9 mouse cellular contexts compared by ENCODE assay signal in the genomic region with DNA sequence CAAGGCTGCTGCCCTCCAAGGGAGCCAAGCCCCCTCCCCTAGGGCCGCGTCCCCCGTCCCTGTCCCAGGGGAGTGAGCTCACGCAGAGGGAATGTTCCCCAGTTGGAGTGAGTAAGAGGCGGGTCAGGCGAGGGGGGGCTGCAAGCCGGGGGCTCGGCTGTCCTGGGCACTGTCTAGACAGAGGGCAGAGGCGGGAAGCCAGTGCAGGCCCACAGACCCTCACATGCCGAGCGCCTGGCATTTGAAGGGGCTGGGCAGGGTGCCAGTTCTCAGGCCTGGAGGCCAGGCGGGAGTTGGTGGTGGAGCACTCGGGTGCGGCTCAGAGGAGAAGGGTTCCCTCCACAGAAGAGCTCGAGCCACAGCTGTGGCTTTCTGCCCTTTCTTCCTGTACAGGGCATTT. TPM values are rescaled to one million over a fixed set of nuclear protein-coding genes. Genes with fewer than 3 reads are reported as not detected.
DNase-seq lines count a peak whose midpoint lies in the region; ATAC-seq lines count a peak whose summit lies in the region.
"Had no signal": no experiment of that assay in that cellular context is flagged by ENCODE, and none has a peak within 500 bp of the region (broad histone marks: within the 10 kb centered on the region; RNA-seq: fewer than 3 reads in every experiment).

No protein-coding gene starts in this region.

- H3K4me2 ChIP-seq in liver, embryonic 11.5 days = no peak overlapping the region; the same call in 1 of the 2 replicates
- H3K4me2 ChIP-seq in lung, embryonic 16.5 days (ENCODE audit: low read depth, low read length) = peak overlapping the region; percentile 72

- no peak for ATAC-seq in liver, embryonic 11.5 days (replicated peaks; ENCODE audit: low FRiP score)
- peak; percentile 39 for ATAC-seq in lung, embryonic 16.5 days (ENCODE audit: low read depth)

- 0 out of 2 replicates have a peak, but pooled peaks cover 2% of the 10 kb centered on the region for H3K9me3 ChIP-seq in liver, embryonic 11.5 days (ENCODE audit: control insufficient read depth, low read length)
- no peaks in the 10 kb centered on the region for H3K9me3 ChIP-seq in embryonic facial prominence, embryonic 10.5 days
- peaks cover 3% of the 10 kb centered on the region for H3K9me3 ChIP-seq in lung, embryonic 16.5 days (ENCODE audit: control insufficient read depth, low read length)
- H3K9me3 ChIP-seq: hindbrain, embryonic 15.5 days had no signal

- 25% methylated on average over 15 of the region's 15 CpGs for WGBS in liver, embryonic 11.5 days
- 18% methylated on average over 15 of the region's 15 CpGs for WGBS in embryonic facial prominence, embryonic 10.5 days
- WGBS in lung, embryonic 16.5 days = 5% methylated on average over 15 of the region's 15 CpGs

- H3K27me3 ChIP-seq in liver, embryonic 11.5 days (replicated peaks; ENCODE audit: control insufficient read depth, insufficient read depth, low read length) = peaks cover 41% of the 10 kb centered on the region
- peaks cover 74% of the 10 kb centered on the region for H3K27me3 ChIP-seq in embryonic facial prominence, embryonic 10.5 days (replicated peaks; ENCODE audit: low read depth, poor library complexity, severe bottlenecking)
- H3K27me3 ChIP-seq in lung, embryonic 16.5 days (ENCODE audit: control insufficient read depth, insufficient read depth, low read depth, low read length) = no peaks in the 10 kb centered on the region; the same call in 1 of the 2 replicates

- peaks cover 20% of the 10 kb centered on the region for H3K4me1 ChIP-seq in liver, embryonic 11.5 days (replicated peaks; ENCODE audit: control insufficient read depth, insufficient read depth, low read length)
- H3K4me1 ChIP-seq in embryonic facial prominence, embryonic 10.5 days = peaks cover 52% of the 10 kb centered on the region
- peaks cover 33% of the 10 kb centered on the region for H3K4me1 ChIP-seq in lung, embryonic 16.5 days (replicated peaks; ENCODE audit: control insufficient read depth, insufficient read depth, low read length)

- peak overlapping the region; percentile 19; the same call in 1 of the 2 replicates for H3K4me3 ChIP-seq in liver, embryonic 11.5 days (ENCODE audit: low read depth, low read length)
- peak overlapping the region; percentile 54 for H3K4me3 ChIP-seq in embryonic facial prominence, embryonic 10.5 days
- peak overlapping the region; percentile 57 for H3K4me3 ChIP-seq in lung, embryonic 16.5 days (ENCODE audit: low read length)

- no peak for DNase-seq in liver, embryonic 11.5 days (ENCODE audit: low spot score)
- DNase-seq in liver = no peak
- peak; percentile 56 for DNase-seq in embryonic facial prominence, embryonic 10.5 days (ENCODE audit: low spot score)
- peak; percentile 53 to 63 for DNase-seq in heart, postnatal 14 days
- DNase-seq in T-cell, adult 2 months (ENCODE audit: low spot score) = no peak
- no peak for DNase-seq in right cerebral cortex, adult 18-20 months
- DNase-seq in gastrocnemius, adult 18-20 months (ENCODE audit: low spot score) = no peak

- H3K36me3 ChIP-seq in liver, embryonic 11.5 days (ENCODE audit: control insufficient read depth, insufficient read depth, low read length) = no peaks in the 10 kb centered on the region
- no peaks in the 10 kb centered on the region for H3K36me3 ChIP-seq in embryonic facial prominence, embryonic 10.5 days (replicated peaks)
- H3K36me3 ChIP-seq in lung, embryonic 16.5 days (ENCODE audit: control insufficient read depth, insufficient read depth, low read length) = no peaks in the 10 kb centered on the region; the same call in 1 of the 2 replicates
- H3K36me3 ChIP-seq: hindbrain, embryonic 15.5 days had no signal

- intact Hi-C loops in heart, postnatal 14 days (cut with DNase I) = loop anchor here (5.0 kb wide), 1 partner anchor 71 kb away; no protein-coding TSS in a partner anchor

- H3K27ac ChIP-seq in liver, embryonic 11.5 days (ENCODE audit: low read depth, low read length) = no peak overlapping the region
- peak overlapping the region; percentile 64; the same call in 1 of the 2 replicates for H3K27ac ChIP-seq in embryonic facial prominence, embryonic 10.5 days (replicated peaks)
- peak overlapping the region; percentile 79 for H3K27ac ChIP-seq in lung, embryonic 16.5 days (ENCODE audit: low read length)
- H3K27ac ChIP-seq: hindbrain, embryonic 15.5 days had no signal

- H3K9ac ChIP-seq in liver, embryonic 11.5 days (ENCODE audit: low read depth, low read length) = no peak overlapping the region; the same call in 1 of the 2 replicates
- peak overlapping the region; percentile 70 for H3K9ac ChIP-seq in lung, embryonic 16.5 days (ENCODE audit: low read length)
- H3K9ac ChIP-seq: hindbrain, embryonic 15.5 days had no signal

RNA-seq across cellular contexts. Expression of a gene that starts 0.9 kb away (rescaled TPM):
- 1.8 and 2.6 TPM in 2 replicates for polyA plus RNA-seq in liver, embryonic 11.5 days (2014; fragmentation: Nextera tagmentation; extraction: Ambion mirVana)
- 1.9 and 2.2 TPM in 2 replicates for polyA plus RNA-seq in embryonic facial prominence, embryonic 10.5 days (2016; fragmentation: Nextera tagmentation; extraction: Ambion mirVana)
- 1 to 10 TPM; 2.8 to 3.4 TPM for total RNA-seq in heart, postnatal 14 days (2021)
- 21.7 and 22.7 TPM in 2 replicates for polyA plus RNA-seq in lung, embryonic 16.5 days (2015; fragmentation: Nextera tagmentation; extraction: Ambion mirVana)
- 1 to 10 TPM; 1.2 to 1.9 TPM for total RNA-seq in gastrocnemius, adult 18-20 months (2021)

RNA-seq across cellular contexts. Expression of a gene that starts 11.3 kb away (rescaled TPM):
- polyA plus RNA-seq in liver, embryonic 11.5 days (2014; fragmentation: Nextera tagmentation; extraction: Ambion mirVana) = 105 and 119 TPM in 2 replicates
- 125 and 126 TPM in 2 replicates for polyA plus RNA-seq in embryonic facial prominence, embryonic 10.5 days (2016; fragmentation: Nextera tagmentation; extraction: Ambion mirVana)
- total RNA-seq in heart, postnatal 14 days (2021) = 10 to 100 TPM; 25.9 to 26.7 TPM
- polyA plus RNA-seq in lung, embryonic 16.5 days (2015; fragmentation: Nextera tagmentation; extraction: Ambion mirVana) = 47.9 and 61.4 TPM in 2 replicates
- total RNA-seq in gastrocnemius, adult 18-20 months (2021) = 10 to 100 TPM; 49.5 to 54.5 TPM

RNA-seq across cellular contexts. Expression of a gene that starts 12.8 kb away (rescaled TPM):
- 1.5 and 1.7 TPM in 2 replicates for polyA plus RNA-seq in liver, embryonic 11.5 days (2014; fragmentation: Nextera tagmentation; extraction: Ambion mirVana)
- 0.05 TPM in 1 of 2 replicates, not detected in the other for polyA plus RNA-seq in embryonic facial prominence, embryonic 10.5 days (2016; fragmentation: Nextera tagmentation; extraction: Ambion mirVana)
- total RNA-seq in heart, postnatal 14 days (2021) = under 1 TPM in 1 of 2 experiments, not detected in 1; 0.51 TPM
- 0.57 and 2.1 TPM in 2 replicates for polyA plus RNA-seq in lung, embryonic 16.5 days (2015; fragmentation: Nextera tagmentation; extraction: Ambion mirVana)
- total RNA-seq in gastrocnemius, adult 18-20 months (2021) = not detected

RNA-seq across cellular contexts. Expression of a gene that starts 15.4 kb away (rescaled TPM):
- polyA plus RNA-seq in liver, embryonic 11.5 days (2014; fragmentation: Nextera tagmentation; extraction: Ambion mirVana) = 27.6 and 28.6 TPM in 2 replicates
- polyA plus RNA-seq in embryonic facial prominence, embryonic 10.5 days (2016; fragmentation: Nextera tagmentation; extraction: Ambion mirVana) = 127 and 129 TPM in 2 replicates
- total RNA-seq in heart, postnatal 14 days (2021) = 10 to 100 TPM; 71.8 to 86.5 TPM
- polyA plus RNA-seq in lung, embryonic 16.5 days (2015; fragmentation: Nextera tagmentation; extraction: Ambion mirVana) = 52.7 and 54.1 TPM in 2 replicates
- total RNA-seq in gastrocnemius, adult 18-20 months (2021) = 10 to 100 TPM; 11.1 to 22.9 TPM

RNA-seq across cellular contexts. Expression of a gene that starts 23.1 kb away (rescaled TPM):
- 0.23 TPM in 1 of 2 replicates, not detected in the other for polyA plus RNA-seq in liver, embryonic 11.5 days (2014; fragmentation: Nextera tagmentation; extraction: Ambion mirVana)
- 0.46 TPM in 1 of 2 replicates, not detected in the other for polyA plus RNA-seq in embryonic facial prominence, embryonic 10.5 days (2016; fragmentation: Nextera tagmentation; extraction: Ambion mirVana)
- total RNA-seq in heart, postnatal 14 days (2021) = not detected
- 0.11 and 0.29 TPM in 2 replicates for polyA plus RNA-seq in lung, embryonic 16.5 days (2015; fragmentation: Nextera tagmentation; extraction: Ambion mirVana)
- total RNA-seq in gastrocnemius, adult 18-20 months (2021) = not detected

Comparison
In these comparisons a context has a peak if more than half of its experiments do, and no peak if none do; other contexts are left out.
1. DNase-seq: peak in embryonic facial prominence, embryonic 10.5 days (single experiment) and heart, postnatal 14 days (2 of 2); none in liver, embryonic 11.5 days (single experiment), liver (single experiment), T-cell, adult 2 months (single experiment), right cerebral cortex, adult 18-20 months (single experiment) and gastrocnemius, adult 18-20 months (single experiment).
2. Peak in every context shown above with its lines, with median percentiles within 50 percentile points of each other: H3K4me3 ChIP-seq.